Mouse (Mus musculus): ENCODE measurements around the gene Fer1l4. TPM values are rescaled to one million over a fixed set of nuclear protein-coding genes. Genes with fewer than 3 reads are reported as not detected.

The Fer1l4 gene
- polyA plus RNA-seq, 1 experiment from 2014 or later: not detected

- DNase-seq (ENCODE audit: low spot score) (no peak), ATAC-seq (replicated peaks; ENCODE audit: low FRiP score) (no peak)
- Histone ChIP-seq H3K9me3 (ENCODE audit: control insufficient read depth, low read length) (no peaks in the 10 kb centered on the region), H3K9ac (ENCODE audit: low read depth, low read length) (no peak overlapping the region), H3K4me1 (replicated peaks; ENCODE audit: control insufficient read depth, insufficient read depth, low read length) (no peaks in the 10 kb centered on the region), H3K27ac (ENCODE audit: low read depth, low read length) (no peak overlapping the region), H3K36me3 (ENCODE audit: control insufficient read depth, insufficient read depth, low read length) (no peaks in the 10 kb centered on the region), H3K4me3 (ENCODE audit: low read depth, low read length) (no peak overlapping the region), H3K27me3 (replicated peaks; ENCODE audit: control insufficient read depth, insufficient read depth, low read length) (peaks cover 14% of the 10 kb centered on the region), H3K4me2 (no peak overlapping the region)
- WGBS: 75% methylated on average over 8 of the region's 8 CpGs
These were observed 9.8 kb downstream of the Fer1l4 start for GRCm38 (mm10) chr2:156042903-156043302.

GRCm38 (mm10) chr2:156039390-156039789, 13.4 kb downstream of the Fer1l4 start:
- DNase-seq (ENCODE audit: low spot score): no peak
- H3K4me1 ChIP-seq (replicated peaks; ENCODE audit: control insufficient read depth, insufficient read depth, low read length): no peaks in the 10 kb centered on the region
- 88% methylated on average over 3 of the region's 3 CpGs for WGBS
- H3K27me3 ChIP-seq (replicated peaks; ENCODE audit: control insufficient read depth, insufficient read depth, low read length): no peaks in the 10 kb centered on the region
- ATAC-seq (replicated peaks; ENCODE audit: low FRiP score): no peak
- H3K27ac ChIP-seq (ENCODE audit: low read depth, low read length): no peak overlapping the region
- H3K4me2 ChIP-seq: no peak overlapping the region
- no peak overlapping the region for H3K9ac ChIP-seq (ENCODE audit: low read depth, low read length)
- H3K36me3 ChIP-seq (ENCODE audit: control insufficient read depth, insufficient read depth, low read length): no peaks in the 10 kb centered on the region
- no peak overlapping the region for H3K4me3 ChIP-seq (ENCODE audit: low read depth, low read length)
- no peaks in the 10 kb centered on the region for H3K9me3 ChIP-seq (ENCODE audit: control insufficient read depth, low read length)

GRCm38 (mm10) chr2:156025482-156025881, 27.3 kb downstream of the Fer1l4 start:
- H3K9me3 ChIP-seq (ENCODE audit: control insufficient read depth, low read length): no peaks in the 10 kb centered on the region
- no peak for ATAC-seq (replicated peaks; ENCODE audit: low FRiP score)
- DNase-seq (ENCODE audit: low spot score): no peak

GRCm38 (mm10) chr2:156021765-156022164, 31.0 kb downstream of the Fer1l4 start:
- peak overlapping the region; percentile 31; the same call in 1 of the 2 replicates for H3K9ac ChIP-seq (ENCODE audit: low read depth, low read length)
- peak overlapping the region; percentile 87 for H3K27ac ChIP-seq (ENCODE audit: low read depth, low read length)
- H3K9me3 ChIP-seq (ENCODE audit: control insufficient read depth, low read length): no peaks in the 10 kb centered on the region
- H3K4me1 ChIP-seq (replicated peaks; ENCODE audit: control insufficient read depth, insufficient read depth, low read length): peaks cover 31% of the 10 kb centered on the region
- no peak overlapping the region for H3K4me3 ChIP-seq (ENCODE audit: low read depth, low read length)
- H3K4me2 ChIP-seq: no peak overlapping the region
- peak; percentile 59 for ATAC-seq (replicated peaks; ENCODE audit: low FRiP score)
- WGBS: 67% methylated on average over 2 of the region's 2 CpGs
- H3K36me3 ChIP-seq (ENCODE audit: control insufficient read depth, insufficient read depth, low read length): peaks cover 13% of the 10 kb centered on the region
- H3K27me3 ChIP-seq (replicated peaks; ENCODE audit: control insufficient read depth, insufficient read depth, low read length): no peaks in the 10 kb centered on the region
- no peak for DNase-seq (ENCODE audit: low spot score)

More at GRCm38 (mm10) chr2:156025482-156025881, 27.3 kb downstream of the Fer1l4 start:
- Histone ChIP-seq H3K4me1 (replicated peaks; ENCODE audit: control insufficient read depth, insufficient read depth, low read length) (peaks cover 25% of the 10 kb centered on the region), H3K4me3 (ENCODE audit: low read depth, low read length) (no peak overlapping the region), H3K9ac (ENCODE audit: low read depth, low read length) (no peak overlapping the region), H3K27me3 (replicated peaks; ENCODE audit: control insufficient read depth, insufficient read depth, low read length) (no peaks in the 10 kb centered on the region), H3K36me3 (ENCODE audit: control insufficient read depth, insufficient read depth, low read length) (no peaks in the 10 kb centered on the region), H3K27ac (ENCODE audit: low read depth, low read length) (no peak overlapping the region), H3K4me2 (no peak overlapping the region)

- WGBS: 47% methylated on average over 8 of the region's 8 CpGs
These were observed 31.5 kb downstream of the Fer1l4 start for GRCm38 (mm10) chr2:156021219-156021618.

GRCm38 (mm10) chr2:156018106-156018505, 34.6 kb downstream of the Fer1l4 start:
- ATAC-seq (replicated peaks; ENCODE audit: low FRiP score): no peak
- Histone ChIP-seq H3K4me2 (no peak overlapping the region), H3K9ac (ENCODE audit: low read depth, low read length) (no peak overlapping the region), H3K36me3 (ENCODE audit: control insufficient read depth, insufficient read depth, low read length) (peaks cover 29% of the 10 kb centered on the region), H3K27ac (ENCODE audit: low read depth, low read length) (no peak overlapping the region), H3K4me1 (replicated peaks; ENCODE audit: control insufficient read depth, insufficient read depth, low read length) (peaks cover 27% of the 10 kb centered on the region), H3K9me3 (ENCODE audit: control insufficient read depth, low read length) (no peaks in the 10 kb centered on the region), H3K4me3 (ENCODE audit: low read depth, low read length) (no peak overlapping the region), H3K27me3 (replicated peaks; ENCODE audit: control insufficient read depth, insufficient read depth, low read length) (no peaks in the 10 kb centered on the region)
- no peak for DNase-seq (ENCODE audit: low spot score)
- 91% methylated on average over 3 of the region's 3 CpGs for WGBS

More at GRCm38 (mm10) chr2:156021219-156021618, 31.5 kb downstream of the Fer1l4 start:
- Histone ChIP-seq H3K4me1 (replicated peaks; ENCODE audit: control insufficient read depth, insufficient read depth, low read length) (peaks cover 31% of the 10 kb centered on the region), H3K27ac (ENCODE audit: low read depth, low read length) (peak overlapping the region; percentile 87), H3K9me3 (ENCODE audit: control insufficient read depth, low read length) (no peaks in the 10 kb centered on the region), H3K4me2 (0 out of 2 replicates have a peak overlapping the region, but pooled peaks have one; percentile 4), H3K27me3 (replicated peaks; ENCODE audit: control insufficient read depth, insufficient read depth, low read length) (no peaks in the 10 kb centered on the region), H3K36me3 (ENCODE audit: control insufficient read depth, insufficient read depth, low read length) (peaks cover 15% of the 10 kb centered on the region), H3K9ac (ENCODE audit: low read depth, low read length) (peak overlapping the region; percentile 31; the same call in 1 of the 2 replicates), H3K4me3 (ENCODE audit: low read depth, low read length) (no peak overlapping the region)
- DNase-seq (ENCODE audit: low spot score): no peak
- peak; percentile 83 for ATAC-seq (replicated peaks; ENCODE audit: low FRiP score)

GRCm38 (mm10) chr2:156007888-156008532, 44.7 kb downstream of the Fer1l4 start, which contains the start of the genes 6430550D23Rik and Ergic3:
Gene 6430550D23Rik, minus strand, starts transcription at chr2:156007977.
Gene Ergic3, plus strand, starts transcription at chr2:156008045.
- Histone ChIP-seq H3K4me3 (ENCODE audit: low read depth, low read length) (peak within 1 kb of the TSS; percentile 92), H3K36me3 (ENCODE audit: control insufficient read depth, insufficient read depth, low read length) (peaks cover 14% of the 10 kb centered on the region), H3K27me3 (replicated peaks; ENCODE audit: control insufficient read depth, insufficient read depth, low read length) (no peaks in the 10 kb centered on the region), H3K9me3 (ENCODE audit: control insufficient read depth, low read length) (peaks cover 3% of the 10 kb centered on the region; the same call in 1 of the 2 replicates), H3K27ac (ENCODE audit: low read depth, low read length) (peak within 1 kb of the TSS; percentile 85), H3K9ac (ENCODE audit: low read depth, low read length) (peak within 1 kb of the TSS; percentile 88), H3K4me2 (peak within 1 kb of the TSS; percentile 82), H3K4me1 (replicated peaks; ENCODE audit: control insufficient read depth, insufficient read depth, low read length) (peaks cover 3% of the 10 kb centered on the region; the same call in 1 of the 2 replicates)
- WGBS: under 1% methylated on average over 44 of the region's 45 CpGs
- DNase-seq (ENCODE audit: low spot score) (peak; percentile 97), ATAC-seq (replicated peaks; ENCODE audit: low FRiP score) (peak; percentile 100)

- Histone ChIP-seq H3K27me3 (replicated peaks; ENCODE audit: control insufficient read depth, insufficient read depth, low read length) (no peaks in the 10 kb centered on the region), H3K9me3 (ENCODE audit: control insufficient read depth, low read length) (peaks cover 3% of the 10 kb centered on the region; the same call in 1 of the 2 replicates), H3K4me1 (replicated peaks; ENCODE audit: control insufficient read depth, insufficient read depth, low read length) (peaks cover 3% of the 10 kb centered on the region; the same call in 1 of the 2 replicates), H3K4me3 (ENCODE audit: low read depth, low read length) (no peak overlapping the region), H3K36me3 (ENCODE audit: control insufficient read depth, insufficient read depth, low read length) (no peaks in the 10 kb centered on the region; the same call in 1 of the 2 replicates), H3K4me2 (no peak overlapping the region), H3K27ac (ENCODE audit: low read depth, low read length) (no peak overlapping the region), H3K9ac (ENCODE audit: low read depth, low read length) (no peak overlapping the region)
- 92% methylated on average over 4 of the region's 4 CpGs for WGBS
- no peak for DNase-seq (ENCODE audit: low spot score)
- ATAC-seq (replicated peaks; ENCODE audit: low FRiP score): no peak
These were observed 47.4 kb downstream of the Fer1l4 start for GRCm38 (mm10) chr2:156005393-156005792.

Data from liver, embryonic 11.5 days (tissue).